Mouse (Mus musculus) embryonic fibroblast, embryonic 13.5 days (primary cell): ENCODE results near the gene Ager.

Source experiments
- CTCF ChIP-seq: IDR thresholded peaks from 2 replicates; pipeline ENCODE4 v1.5.1; 2011; ENCODE audit warnings: mild to moderate bottlenecking, control low read depth, low read length, moderate library complexity, borderline replicate concordance; ENCODE audit not compliant: insufficient read depth
- POLR2A ChIP-seq: IDR thresholded peaks from 2 replicates; pipeline ENCODE4 v1.6.1; 2011; ENCODE audit warnings: low read depth, mild to moderate bottlenecking, control low read depth, low read length, moderate library complexity

DNA sequence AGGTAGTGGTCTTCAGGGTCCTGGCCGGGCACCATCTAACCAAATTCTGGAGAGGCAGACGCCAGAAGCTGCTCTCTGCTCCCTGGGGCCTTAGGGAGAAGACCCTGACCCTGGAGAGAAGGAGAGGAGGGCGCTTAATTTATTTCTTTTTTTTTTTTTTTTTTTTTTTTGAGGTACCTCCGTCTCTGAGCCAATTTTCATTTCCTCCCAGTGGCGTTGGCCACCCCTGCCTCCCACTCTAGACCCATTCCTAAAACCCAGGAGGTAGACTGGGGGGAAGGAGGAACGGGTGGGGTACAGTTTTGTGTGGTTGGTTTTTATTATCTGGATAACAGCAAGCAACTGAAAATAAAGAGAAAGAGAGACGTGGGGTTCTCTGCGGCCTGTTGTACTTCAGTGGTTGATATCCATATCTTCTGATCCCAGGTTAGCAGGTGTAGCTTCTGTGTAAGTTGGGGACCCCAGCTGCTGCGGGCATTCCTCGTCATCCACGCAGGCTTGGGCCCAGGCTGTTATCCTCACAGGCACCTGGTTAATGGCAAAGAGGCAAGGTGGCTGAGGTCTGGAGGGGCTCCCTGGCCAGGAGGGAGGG is 15.5 kb downstream of the Ager start:
- TF ChIP-seq CTCF (no peak), POLR2A (no peak)
